Mouse (Mus musculus) T-cell, adult 2 months (primary cell): ENCODE results near the gene Olfr625-ps1.
"Not testable (repeated sequence)": the region's sequence is repeated elsewhere in the genome, so short reads cannot be mapped to it uniquely, and the experiment has no call there.

Experiments used
- DNase-seq: peaks from one replicate; pipeline ENCODE4 v3.0.0; 2022; ENCODE audit warnings: low spot score

The Olfr625-ps1 gene

GRCm38 (mm10) chr7:103682420-103682819 lies at the start of gene Olfr625-ps1:
TSS of gene Olfr625-ps1 (plus strand) at chr7:103682720.
- no peak for DNase-seq

GRCm38 (mm10) chr7:103636795-103637194 lies 45.7 kb upstream of the Olfr625-ps1 start:
- no peak for DNase-seq

- DNase-seq = no peak
Measured at GRCm38 (mm10) chr7:103642602-103643001, 39.9 kb upstream of the Olfr625-ps1 start, which contains the start of gene Olfr622. TSS of gene Olfr622 (minus strand) at chr7:103642702.

- DNase-seq = no peak
Measured at GRCm38 (mm10) chr7:103644070-103644469, 38.5 kb upstream of the Olfr625-ps1 start.

GRCm38 (mm10) chr7:103663598-103663997 lies 18.9 kb upstream of the Olfr625-ps1 start, which contains the start of gene Olfr623:
TSS of gene Olfr623 (minus strand) at chr7:103663698.
- DNase-seq = no peak

- DNase-seq = no peak
Measured at GRCm38 (mm10) chr7:103671091-103671490, 11.4 kb upstream of the Olfr625-ps1 start, which contains the start of gene Olfr624. TSS of gene Olfr624 (minus strand) at chr7:103671191.

GRCm38 (mm10) chr7:103699469-103699868 lies 16.9 kb downstream of the Olfr625-ps1 start:
- no peak for DNase-seq

- no peak for DNase-seq
Measured at GRCm38 (mm10) chr7:103712024-103712423, 29.5 kb downstream of the Olfr625-ps1 start.

- DNase-seq = no peak
Measured at GRCm38 (mm10) chr7:103714371-103714770, 31.9 kb downstream of the Olfr625-ps1 start, which contains the start of gene Olfr243. TSS of gene Olfr243 (plus strand) at chr7:103714671.

- DNase-seq = not testable (repeated sequence)
Measured at GRCm38 (mm10) chr7:103716398-103716797, 33.9 kb downstream of the Olfr625-ps1 start.

- DNase-seq = no peak
Measured at GRCm38 (mm10) chr7:103730074-103730473, 47.6 kb downstream of the Olfr625-ps1 start, which contains the start of gene Olfr628. TSS of gene Olfr628 (plus strand) at chr7:103730374.
